Comparison of ENCODE assay signal across 8 mouse cellular contexts in the genomic region with DNA sequence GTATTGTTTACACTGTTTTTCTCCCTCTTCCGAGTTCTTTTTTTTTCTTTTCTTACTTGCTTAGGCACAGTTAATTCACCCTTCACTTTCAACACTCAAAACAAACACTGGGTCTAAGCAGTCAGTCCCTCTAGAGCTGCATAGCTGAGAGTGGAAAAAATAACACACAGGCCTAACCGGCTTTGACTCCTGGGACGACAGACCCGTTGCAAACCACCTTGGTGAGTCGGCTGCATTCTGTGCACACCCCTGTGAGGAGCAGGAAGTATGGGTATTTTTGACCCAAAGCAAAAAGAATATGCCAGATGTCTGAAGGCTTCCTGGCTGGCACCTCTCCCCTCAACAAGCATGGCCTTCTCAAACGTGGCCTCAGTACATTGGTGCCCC.
DNase-seq lines count a peak whose midpoint lies in the region; ATAC-seq and TF ChIP-seq lines count a peak whose summit lies in the region.

No protein-coding gene starts in this region.

- peaks cover 13% of the 10 kb centered on the region; the same call in 1 of the 2 replicates for H3K4me1 ChIP-seq in hindbrain, embryonic 14.5 days (replicated peaks; ENCODE audit: control insufficient read depth, insufficient read depth, low read length)
- H3K4me1 ChIP-seq in midbrain, postnatal 0 days (ENCODE audit: insufficient read depth, low read length), result no peaks in the 10 kb centered on the region

- no peak for TF ChIP-seq CTCF in Patski (IDR thresholded peaks at IDR 0.05)
- TF ChIP-seq CTCF in midbrain, postnatal 0 days (IDR thresholded peaks at IDR 0.05), result no peak

- WGBS in hindbrain, embryonic 14.5 days, result 31% methylated on average over 6 of the region's 6 CpGs
- 7% methylated on average over 6 of the region's 6 CpGs for WGBS in midbrain, postnatal 0 days

- H3K27ac ChIP-seq in hindbrain, embryonic 14.5 days, result 0 out of 2 replicates have a peak overlapping the region, but pooled peaks have one; percentile 10
- 0 out of 2 replicates have a peak overlapping the region, but pooled peaks have one; percentile 4 for H3K27ac ChIP-seq in midbrain, postnatal 0 days (ENCODE audit: low read depth, low read length)

- H3K9me3 ChIP-seq in hindbrain, embryonic 14.5 days (ENCODE audit: control insufficient read depth, low read length), result no peaks in the 10 kb centered on the region
- H3K9me3 ChIP-seq in midbrain, postnatal 0 days (ENCODE audit: low read length), result no peaks in the 10 kb centered on the region

- POLR2A ChIA-PET in Patski (lab: Charles Lee), result interaction anchor here (1.0 kb wide), 1 partner anchor 271 kb away, joined by 4 read pairs; a partner anchor contains a TSS

- CTCF ChIA-PET in Patski (lab: Charles Lee), result interaction anchor here (0.6 kb wide), 1 partner anchor 102 kb away, joined by 3 read pairs; no protein-coding TSS in a partner anchor

- no peak overlapping the region for H3K9ac ChIP-seq in hindbrain, embryonic 14.5 days
- no peak overlapping the region for H3K9ac ChIP-seq in midbrain, postnatal 0 days (replicated peaks; ENCODE audit: low read length, poor library complexity, severe bottlenecking)

- H3K4me2 ChIP-seq in hindbrain, embryonic 14.5 days (replicated peaks), result no peak overlapping the region
- no peak overlapping the region for H3K4me2 ChIP-seq in midbrain, postnatal 0 days (ENCODE audit: low read depth, low read length, poor library complexity, severe bottlenecking)

- in situ Hi-C loops in Patski (cut with MboI; ENCODE audit: low pct_unique_long_range_greater_than_20kb), result no loop called here

- peak; percentile 19 for ATAC-seq in Patski
- ATAC-seq in hindbrain, embryonic 14.5 days (ENCODE audit: low FRiP score), result no peak
- no peak for ATAC-seq in midbrain, postnatal 0 days (ENCODE audit: low FRiP score)

- H3K4me3 ChIP-seq in hindbrain, embryonic 14.5 days (replicated peaks; ENCODE audit: low read length), result no peak overlapping the region
- H3K4me3 ChIP-seq in midbrain, postnatal 0 days (ENCODE audit: low read depth, low read length), result no peak overlapping the region

- peak; percentile 88 for DNase-seq in heart, adult 11 months
- no peak for DNase-seq in heart, adult 18-20 months
- no peak for DNase-seq in Patski (ENCODE audit: low read depth, low spot score)
- DNase-seq in hindbrain, embryonic 14.5 days (ENCODE audit: low spot score), result no peak
- DNase-seq in midbrain, postnatal 0 days (ENCODE audit: low spot score), result no peak
- no peak for DNase-seq in cerebellum, adult 11-12 months
- no peak for DNase-seq in c-Kit-positive CD71-positive TER-119-positive erythroid progenitor cells, embryonic 14.5 days (ENCODE audit: low spot score)
- DNase-seq in gastrocnemius, postnatal 10 days, result no peak

- no peaks in the 10 kb centered on the region for H3K36me3 ChIP-seq in hindbrain, embryonic 14.5 days (replicated peaks; ENCODE audit: control insufficient read depth, insufficient read depth)
- H3K36me3 ChIP-seq in midbrain, postnatal 0 days (ENCODE audit: insufficient read depth, low read length), result no peaks in the 10 kb centered on the region

- no peaks in the 10 kb centered on the region for H3K27me3 ChIP-seq in Patski
- no peaks in the 10 kb centered on the region for H3K27me3 ChIP-seq in hindbrain, embryonic 14.5 days (ENCODE audit: control insufficient read depth, insufficient read depth, low read length)
- no peaks in the 10 kb centered on the region for H3K27me3 ChIP-seq in midbrain, postnatal 0 days (ENCODE audit: insufficient read depth, low read length)
